Mouse (Mus musculus) urinary bladder, postnatal 0 days (tissue): ENCODE measurements around the gene Fam217b. TPM values are rescaled to one million over a fixed set of nuclear protein-coding genes. Genes with fewer than 3 reads are reported as not detected.

ENCODE experiments used
- polyA plus RNA-seq: library from polyadenylated mRNA; unstranded; fragments of >200 nt; fragmentation: Nextera tagmentation; extraction: Ambion mirVana; gene quantifications from 2 replicates; pipeline ENCODE4 v1.2.1, GENCODE M21; 2015

Gene Fam217b
- polyA plus RNA-seq: 2.5 and 2.9 TPM in 2 replicates

DNA sequence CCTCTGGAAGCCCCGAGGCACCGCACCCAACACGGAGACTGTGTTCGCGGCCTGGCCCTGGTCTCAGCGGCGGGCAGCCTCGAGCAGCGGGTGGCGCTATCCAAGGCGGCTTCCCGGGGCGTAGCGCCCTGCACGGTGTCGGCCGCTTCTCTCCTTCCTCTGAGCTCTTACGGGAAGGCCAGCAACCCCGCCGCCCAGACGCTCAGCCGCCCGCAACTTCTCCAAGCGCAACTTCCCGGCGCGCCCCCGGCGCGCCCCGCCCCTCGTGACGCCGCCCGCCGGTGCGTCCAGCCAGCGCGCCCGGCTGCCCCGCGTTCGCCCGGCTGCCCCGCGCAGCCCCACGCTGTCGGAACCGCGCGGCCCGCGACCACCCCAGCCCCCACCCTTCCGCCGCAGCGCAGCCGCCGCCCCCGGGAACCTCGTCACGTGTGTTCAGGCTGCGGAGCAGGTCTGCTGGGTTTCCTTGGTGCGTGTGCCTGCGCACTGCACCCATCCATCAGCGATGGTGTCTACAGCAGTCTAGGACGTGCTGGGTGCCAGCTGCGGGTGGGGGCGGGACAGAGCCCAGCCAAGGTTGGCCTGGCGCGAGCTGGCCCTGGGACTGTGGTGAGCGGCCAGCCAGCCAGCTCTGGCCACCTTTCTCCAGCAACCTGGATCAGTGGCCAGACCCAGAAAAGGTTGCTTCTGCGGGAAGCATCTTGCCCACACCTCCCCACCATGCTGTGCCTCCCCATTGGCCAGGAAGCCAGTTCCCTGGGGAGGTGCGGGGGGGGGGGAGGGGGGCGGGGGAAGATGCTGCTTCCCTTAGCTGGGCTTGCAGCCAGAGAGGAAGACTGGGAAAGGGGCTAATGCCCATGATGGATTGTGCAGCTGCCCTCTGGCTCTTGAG is at the start of gene Fam217b, which contains the start of gene Ppp1r3d:
Gene Fam217b, plus strand, starts transcription at position 264 of the 889 bp plus-strand sequence.
Gene Ppp1r3d, minus strand, starts transcription at position 212 of the 889 bp plus-strand sequence.

DNA sequence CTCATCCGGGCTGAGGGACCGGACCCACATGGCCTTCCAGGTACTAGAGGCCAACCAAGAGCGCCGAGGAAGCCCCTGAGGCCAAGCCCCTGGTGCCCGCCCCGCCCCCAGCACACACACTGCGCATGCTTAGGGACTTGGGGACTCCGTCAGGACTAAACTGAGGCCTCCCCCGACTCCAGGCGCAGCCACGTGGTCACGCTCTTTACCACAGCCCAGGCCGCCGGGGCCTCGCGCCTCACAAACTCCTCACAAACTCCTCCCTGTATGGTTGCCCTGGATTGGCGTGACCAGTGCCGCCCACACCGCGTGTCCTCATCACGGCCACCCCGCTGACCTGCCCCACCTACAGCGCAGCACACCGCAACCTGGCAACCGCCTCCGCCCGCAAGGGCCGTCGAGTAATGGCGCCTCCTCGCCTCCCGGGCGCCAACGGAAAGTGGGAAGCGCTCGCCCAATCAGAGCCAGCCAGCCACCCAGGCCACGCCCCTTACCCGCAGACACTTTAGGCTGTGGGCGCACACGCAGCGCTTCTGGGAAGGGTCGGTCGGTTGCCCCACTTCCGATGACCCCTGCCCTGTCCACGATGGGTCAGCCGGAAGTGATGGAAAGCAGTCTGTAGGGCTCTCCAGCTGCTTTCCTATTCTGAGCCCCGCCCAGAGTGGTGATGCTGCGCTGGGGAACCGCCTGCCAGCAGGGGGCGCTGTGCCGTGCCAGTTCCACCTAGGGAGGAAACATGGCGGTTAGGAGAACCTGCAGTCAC is 7.1 kb upstream of the Fam217b start, which contains the start of gene Sycp2:
Gene Sycp2, minus strand, starts transcription at position 633 of the 763 bp plus-strand sequence.

DNA sequence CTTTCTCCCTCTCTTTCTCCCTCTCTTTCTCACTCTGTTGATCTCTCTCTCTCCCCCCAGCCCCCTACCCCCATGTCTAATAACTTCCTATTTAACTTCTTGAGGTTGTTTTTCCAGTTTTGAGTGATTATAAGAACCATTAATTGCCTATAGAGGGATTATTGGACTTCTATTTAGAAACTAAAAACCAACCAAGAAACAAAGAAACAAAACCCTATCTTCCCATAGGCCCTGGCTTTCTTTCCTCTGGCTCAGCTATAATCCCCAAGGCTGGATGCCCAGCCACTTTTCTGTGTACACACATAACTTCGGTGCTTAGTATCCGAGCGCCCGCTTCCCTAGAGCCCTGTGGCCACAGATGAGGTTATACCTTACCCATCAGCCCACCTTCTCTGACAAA is 15.9 kb downstream of the Fam217b start, which contains the start of gene Cdh26:
Gene Cdh26, plus strand, starts transcription at position 301 of the 400 bp plus-strand sequence.

Other genes with a start within 250 kb of the Fam217b start
- gene Sycp2, start 6.8 kb upstream of the Fam217b start, polyA plus RNA-seq: 0.02 TPM in 1 of 2 replicates, not detected in the other
- gene Ppp1r3d, start 52 bp upstream of the Fam217b start, polyA plus RNA-seq: 2.7 and 3.1 TPM in 2 replicates
- gene Cdh26, start 16.0 kb downstream of the Fam217b start, polyA plus RNA-seq: 0.55 and 0.67 TPM in 2 replicates